Mouse (Mus musculus): ENCODE measurements at regions not wholly inside any gene's neighbourhood (a gene's known extent, or its start where the extent isn't known, plus 50 kb on each side); places are given as distances from the start of the nearest gene placed in this dataset.
A peak's percentile ranks its signal among the peaks of the same experiment; 100 is the strongest.

- H3K4me1 ChIP-seq (replicated peaks; ENCODE audit: insufficient read depth, low read length) = 0 out of 2 replicates have a peak, but pooled peaks cover 4% of the 10 kb centered on the region
- no peak overlapping the region for H3K9ac ChIP-seq (ENCODE audit: low read depth, low read length)
- no peak overlapping the region for H3K4me3 ChIP-seq (replicated peaks; ENCODE audit: low read depth, low read length)
- no peaks in the 10 kb centered on the region for H3K9me3 ChIP-seq (replicated peaks; ENCODE audit: low read length)
- no peak overlapping the region for H3K4me2 ChIP-seq (ENCODE audit: low read length)
- H3K27me3 ChIP-seq (ENCODE audit: insufficient read depth, low read length) = no peaks in the 10 kb centered on the region
- no peak overlapping the region for H3K27ac ChIP-seq
- WGBS = 62% methylated on average over 12 of the region's 12 CpGs
- DNase-seq (ENCODE audit: low spot score) = peak; percentile 28
- H3K36me3 ChIP-seq (ENCODE audit: insufficient read depth, low read length) = no peaks in the 10 kb centered on the region
- TF ChIP-seq CTCF (IDR thresholded peaks at IDR 0.05; ENCODE audit: low read depth) = peak; percentile 67
- ATAC-seq (replicated peaks; ENCODE audit: low FRiP score, low read depth) = no peak
Measured at GRCm38 (mm10) chr9:100301613-100302012, 185.0 kb downstream of the Il20rb start.

GRCm38 (mm10) chr9:100277361-100277760, 209.2 kb downstream of the Il20rb start:
- no peaks in the 10 kb centered on the region for H3K4me1 ChIP-seq (replicated peaks; ENCODE audit: insufficient read depth, low read length)
- DNase-seq (ENCODE audit: low spot score) (peak; percentile 4), ATAC-seq (replicated peaks; ENCODE audit: low FRiP score, low read depth) (no peak)
- H3K27me3 ChIP-seq (ENCODE audit: insufficient read depth, low read length) = no peaks in the 10 kb centered on the region
- 42% methylated on average over 13 of the region's 13 CpGs for WGBS
- H3K27ac ChIP-seq = no peak overlapping the region
- no peaks in the 10 kb centered on the region for H3K9me3 ChIP-seq (replicated peaks; ENCODE audit: low read length)
- no peaks in the 10 kb centered on the region for H3K36me3 ChIP-seq (ENCODE audit: insufficient read depth, low read length)
- no peak overlapping the region for H3K4me2 ChIP-seq (ENCODE audit: low read length)
- H3K4me3 ChIP-seq (replicated peaks; ENCODE audit: low read depth, low read length) = no peak overlapping the region
- no peak overlapping the region for H3K9ac ChIP-seq (ENCODE audit: low read depth, low read length)
- no peak for TF ChIP-seq CTCF (IDR thresholded peaks at IDR 0.05; ENCODE audit: low read depth)

- Histone ChIP-seq H3K4me3 (replicated peaks; ENCODE audit: low read depth, low read length) (no peak overlapping the region), H3K36me3 (ENCODE audit: insufficient read depth, low read length) (no peaks in the 10 kb centered on the region), H3K9me3 (replicated peaks; ENCODE audit: low read length) (no peaks in the 10 kb centered on the region), H3K4me2 (ENCODE audit: low read length) (no peak overlapping the region), H3K9ac (ENCODE audit: low read depth, low read length) (no peak overlapping the region), H3K27ac (no peak overlapping the region), H3K4me1 (replicated peaks; ENCODE audit: insufficient read depth, low read length) (no peaks in the 10 kb centered on the region), H3K27me3 (ENCODE audit: insufficient read depth, low read length) (no peaks in the 10 kb centered on the region)
- no peak for DNase-seq (ENCODE audit: low spot score)
- no peak for ATAC-seq (replicated peaks; ENCODE audit: low FRiP score, low read depth)
- WGBS = 39% methylated on average over 16 of the region's 16 CpGs
- TF ChIP-seq CTCF (IDR thresholded peaks at IDR 0.05; ENCODE audit: low read depth) = no peak
Measured at GRCm38 (mm10) chr9:100266528-100267387, 219.8 kb downstream of the Il20rb start.

DNA sequence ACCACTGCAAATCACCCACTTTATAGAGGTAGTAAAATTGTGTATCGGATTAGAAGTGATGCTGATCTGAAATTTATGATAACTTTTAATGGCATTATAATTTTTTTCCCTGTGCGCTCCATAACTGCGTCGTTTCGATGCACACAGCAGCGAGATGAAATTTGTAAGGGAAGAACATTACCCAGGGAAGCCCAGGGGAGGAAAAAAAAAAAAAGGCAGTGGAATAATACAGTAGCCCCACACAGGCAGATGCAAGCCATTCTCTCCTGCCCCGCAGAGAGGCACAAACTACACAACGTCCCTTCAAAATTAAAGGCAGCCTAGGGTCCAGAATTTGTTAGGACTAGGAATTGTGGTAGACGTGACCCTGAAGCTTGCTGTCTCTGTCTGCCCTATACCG, 234.2 kb downstream of the Il20rb start:
- no peak for TF ChIP-seq CTCF (IDR thresholded peaks at IDR 0.05; ENCODE audit: low read depth)
- Histone ChIP-seq H3K4me1 (replicated peaks; ENCODE audit: insufficient read depth, low read length) (no peaks in the 10 kb centered on the region), H3K4me2 (ENCODE audit: low read length) (no peak overlapping the region), H3K27ac (no peak overlapping the region), H3K9ac (ENCODE audit: low read depth, low read length) (no peak overlapping the region), H3K27me3 (ENCODE audit: insufficient read depth, low read length) (no peaks in the 10 kb centered on the region), H3K36me3 (ENCODE audit: insufficient read depth, low read length) (no peaks in the 10 kb centered on the region), H3K9me3 (replicated peaks; ENCODE audit: low read length) (no peaks in the 10 kb centered on the region), H3K4me3 (replicated peaks; ENCODE audit: low read depth, low read length) (no peak overlapping the region)
- DNase-seq (ENCODE audit: low spot score) (no peak), ATAC-seq (replicated peaks; ENCODE audit: low FRiP score, low read depth) (no peak)
- 69% methylated on average over 10 of the region's 10 CpGs for WGBS

All from kidney, postnatal 0 days (tissue).